Mouse (Mus musculus): ENCODE measurements around the gene Cldn6.

Gene Cldn6

GRCm38 (mm10) chr17:23679127-23679835, at the start of gene Cldn6:
Gene Cldn6 (plus strand): TSS chr17:23679249.
- no peak for DNase-seq (ENCODE audit: low read depth)

- peak; percentile 40 for DNase-seq (ENCODE audit: low read depth)
These were observed 48.6 kb upstream of the Cldn6 start for GRCm38 (mm10) chr17:23630195-23631020.

GRCm38 (mm10) chr17:23631241-23631640, 47.8 kb upstream of the Cldn6 start:
- DNase-seq (ENCODE audit: low read depth), result no peak

GRCm38 (mm10) chr17:23644613-23645495, 34.2 kb upstream of the Cldn6 start, which contains the start of gene Mmp25:
Gene Mmp25 (minus strand): TSS chr17:23645277.
- no peak for DNase-seq (ENCODE audit: low read depth)

- DNase-seq (ENCODE audit: low read depth), result no peak
These were observed 33.2 kb upstream of the Cldn6 start for GRCm38 (mm10) chr17:23645894-23646293.

- DNase-seq (ENCODE audit: low read depth), result no peak
These were observed 27.7 kb upstream of the Cldn6 start for GRCm38 (mm10) chr17:23651363-23651762.

- no peak for DNase-seq (ENCODE audit: low read depth)
These were observed 25.7 kb upstream of the Cldn6 start for GRCm38 (mm10) chr17:23653324-23653723.

GRCm38 (mm10) chr17:23654001-23654400, 25.0 kb upstream of the Cldn6 start:
- no peak for DNase-seq (ENCODE audit: low read depth)

- DNase-seq (ENCODE audit: low read depth), result no peak
These were observed 24.6 kb upstream of the Cldn6 start for GRCm38 (mm10) chr17:23654410-23654809.

GRCm38 (mm10) chr17:23658450-23658849, 20.6 kb upstream of the Cldn6 start:
- no peak for DNase-seq (ENCODE audit: low read depth)

- no peak for DNase-seq (ENCODE audit: low read depth)
These were observed 18.8 kb upstream of the Cldn6 start, which contains the start of gene Bicdl2 for GRCm38 (mm10) chr17:23660117-23660875. Gene Bicdl2 (plus strand): TSS chr17:23660506.

GRCm38 (mm10) chr17:23660876-23661200, 18.2 kb upstream of the Cldn6 start:
- DNase-seq (ENCODE audit: low read depth), result no peak

GRCm38 (mm10) chr17:23661526-23661925, 17.5 kb upstream of the Cldn6 start:
- no peak for DNase-seq (ENCODE audit: low read depth)

GRCm38 (mm10) chr17:23664556-23665021, 14.5 kb upstream of the Cldn6 start:
- no peak for DNase-seq (ENCODE audit: low read depth)

GRCm38 (mm10) chr17:23665511-23665910, 13.5 kb upstream of the Cldn6 start:
- no peak for DNase-seq (ENCODE audit: low read depth)

GRCm38 (mm10) chr17:23670516-23671074, 8.5 kb upstream of the Cldn6 start:
- DNase-seq (ENCODE audit: low read depth), result no peak

- no peak for DNase-seq (ENCODE audit: low read depth)
These were observed 7.5 kb upstream of the Cldn6 start for GRCm38 (mm10) chr17:23671519-23671918.

GRCm38 (mm10) chr17:23672761-23673160, 6.3 kb upstream of the Cldn6 start:
- no peak for DNase-seq (ENCODE audit: low read depth)

GRCm38 (mm10) chr17:23673424-23674073, 5.5 kb upstream of the Cldn6 start, which contains the start of the genes Hcfc1r1 and Thoc6:
Gene Hcfc1r1 (plus strand): TSS chr17:23673596.
Gene Thoc6 (minus strand): TSS chr17:23673882.
- DNase-seq (ENCODE audit: low read depth), result peak; percentile 90

GRCm38 (mm10) chr17:23674271-23674952, 4.6 kb upstream of the Cldn6 start:
- no peak for DNase-seq (ENCODE audit: low read depth)

Measured in fibroblast of lung, adult 2 months (primary cell).